Mouse (Mus musculus) forebrain, embryonic 15.5 days (tissue): ENCODE measurements around the gene Fam129c. TPM values are rescaled to one million over a fixed set of nuclear protein-coding genes. Genes with fewer than 3 reads are reported as not detected.

Experiments used
- ATAC-seq: fragments of 200-750 bp; cut with Nextera tagmentation; replicated peaks from 2 replicates; pipeline ENCODE4 v1.8.0; 2017; ENCODE audit warnings: mild to moderate bottlenecking, moderate TSS enrichment, moderate library complexity
- H3K27ac ChIP-seq: fragments of 300-500 bp; sonication (generic); replicated peaks from 2 replicates; pipeline ENCODE4 v1.5.1; 2015; ENCODE audit warnings: mild to moderate bottlenecking, inconsistent platforms
- H3K27me3 ChIP-seq: fragments of 300-500 bp; sonication (generic); 2 replicates; pipeline ENCODE4 v1.6.1; 2015; ENCODE audit warnings: inconsistent platforms
- H3K36me3 ChIP-seq: fragments of 300-500 bp; sonication (generic); 2 replicates; pipeline ENCODE4 v1.6.1; 2015; ENCODE audit warnings: mild to moderate bottlenecking, inconsistent platforms
- H3K4me1 ChIP-seq: fragments of 300-500 bp; sonication (generic); 2 replicates; pipeline ENCODE4 v1.6.1; 2015; ENCODE audit warnings: inconsistent platforms
- H3K4me2 ChIP-seq: fragments of 300-500 bp; sonication (generic); replicated peaks from 2 replicates; pipeline ENCODE4 v1.6.1; 2015; ENCODE audit warnings: mild to moderate bottlenecking, inconsistent platforms
- H3K4me3 ChIP-seq: fragments of 300-500 bp; sonication (generic); 2 replicates; pipeline ENCODE4 v1.5.1; 2015; ENCODE audit warnings: mild to moderate bottlenecking, inconsistent platforms
- H3K9ac ChIP-seq: fragments of 300-500 bp; sonication (generic); replicated peaks from 2 replicates; pipeline ENCODE4 v1.6.1; 2015; ENCODE audit warnings: mild to moderate bottlenecking, inconsistent platforms
- H3K9me3 ChIP-seq: fragments of 300-500 bp; sonication (generic); 2 replicates; pipeline ENCODE4 v1.6.1; 2016; ENCODE audit warnings: inconsistent platforms
- WGBS: fragments of 180-500 bp; shearing (Covaris S2); methylation state at CpG from one replicate; pipeline ENCODE4 v1.1.7; 2015; ENCODE audit warnings: mixed read lengths; 5-methylcytosine and 5-hydroxymethylcytosine counted together
- polyA plus RNA-seq: library from polyadenylated mRNA; unstranded; fragments of >200 nt; fragmentation: Nextera tagmentation; extraction: Ambion mirVana; gene quantifications from 2 replicates; pipeline ENCODE4 v1.2.1, GENCODE M21; 2015

The Fam129c gene
- polyA plus RNA-seq, 1 experiment from 2014 or later = 4.9 TPM

DNA sequence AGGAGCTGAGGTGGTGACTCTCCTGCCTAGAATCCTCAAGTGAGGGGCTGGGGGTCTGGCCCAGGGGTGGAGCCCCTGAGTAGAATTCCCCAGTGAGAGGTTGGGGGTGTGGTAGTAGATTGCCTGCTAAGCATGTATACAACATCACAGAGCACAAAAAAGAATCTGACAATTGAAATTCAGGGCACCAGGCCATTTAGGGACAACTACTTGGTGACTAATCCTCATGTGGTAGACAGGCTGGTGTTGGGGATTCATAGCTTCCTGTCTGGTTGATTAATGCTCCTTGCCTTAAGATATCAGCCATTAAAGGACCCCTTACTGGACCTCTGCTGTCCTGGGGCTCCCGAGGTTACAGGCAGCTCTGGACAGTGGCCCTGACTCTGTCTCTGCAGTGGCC, 18.4 kb upstream of the Fam129c start:
- WGBS = 79% methylated on average over 1 of the region's 1 CpGs
- H3K9ac ChIP-seq = no peak overlapping the region
- H3K27ac ChIP-seq = no peak overlapping the region
- peaks cover 17% of the 10 kb centered on the region for H3K4me1 ChIP-seq
- no peak overlapping the region for H3K4me2 ChIP-seq
- H3K36me3 ChIP-seq = peaks cover 15% of the 10 kb centered on the region; the same call in 1 of the 2 replicates
- no peak overlapping the region for H3K4me3 ChIP-seq
- H3K9me3 ChIP-seq = no peaks in the 10 kb centered on the region
- ATAC-seq = no peak
- H3K27me3 ChIP-seq = no peaks in the 10 kb centered on the region

DNA sequence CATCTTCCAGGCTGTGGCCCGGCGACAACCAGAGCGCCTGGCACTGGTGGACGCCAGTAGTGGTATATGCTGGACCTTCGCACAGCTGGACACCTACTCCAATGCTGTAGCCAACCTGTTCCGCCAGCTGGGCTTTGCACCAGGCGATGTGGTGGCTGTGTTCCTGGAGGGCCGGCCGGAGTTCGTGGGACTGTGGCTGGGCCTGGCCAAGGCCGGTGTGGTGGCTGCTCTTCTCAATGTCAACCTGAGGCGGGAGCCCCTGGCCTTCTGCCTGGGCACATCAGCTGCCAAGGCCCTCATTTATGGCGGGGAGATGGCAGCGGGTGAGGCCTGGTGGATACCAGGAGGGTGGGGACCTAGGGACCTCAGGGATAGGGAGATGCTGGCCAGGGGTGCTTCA, 18.0 kb upstream of the Fam129c start:
- H3K27ac ChIP-seq = 0 out of 2 replicates have a peak overlapping the region, but pooled peaks have one; percentile 27
- no peak overlapping the region for H3K4me2 ChIP-seq

DNA sequence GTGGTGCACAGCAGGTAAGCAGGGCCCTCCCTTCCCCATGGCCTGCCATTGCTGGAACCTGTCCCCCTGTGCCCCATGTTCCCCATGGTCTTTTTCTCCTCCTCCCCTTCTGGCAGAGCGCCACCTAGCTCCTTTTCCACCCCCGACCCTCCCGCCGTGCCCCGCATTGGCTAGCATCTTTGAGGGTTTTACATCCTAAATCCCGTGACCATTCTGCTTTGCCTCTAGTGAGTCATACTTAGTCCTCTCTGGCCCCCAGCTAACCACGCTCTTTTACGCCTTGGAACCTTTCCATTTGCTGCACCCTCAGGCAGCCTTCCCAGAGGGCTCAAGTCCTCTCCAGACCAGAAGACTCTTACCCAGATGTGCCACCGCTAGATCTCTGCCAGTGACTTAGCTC, 17.2 kb upstream of the Fam129c start:
- H3K27me3 ChIP-seq = no peaks in the 10 kb centered on the region
- no peaks in the 10 kb centered on the region for H3K9me3 ChIP-seq
- H3K9ac ChIP-seq = no peak overlapping the region
- no peak overlapping the region for H3K4me3 ChIP-seq
- ATAC-seq = no peak
- no peak overlapping the region for H3K27ac ChIP-seq
- peaks cover 11% of the 10 kb centered on the region for H3K4me1 ChIP-seq
- 21% methylated on average over 9 of the region's 9 CpGs for WGBS
- H3K36me3 ChIP-seq = peaks cover 27% of the 10 kb centered on the region; the same call in 1 of the 2 replicates
- no peak overlapping the region for H3K4me2 ChIP-seq

More for the DNA sequence above, 18.0 kb upstream of the Fam129c start:
- Histone ChIP-seq H3K9me3 (no peaks in the 10 kb centered on the region), H3K4me1 (peaks cover 13% of the 10 kb centered on the region), H3K9ac (no peak overlapping the region), H3K4me3 (no peak overlapping the region), H3K36me3 (peaks cover 20% of the 10 kb centered on the region; the same call in 1 of the 2 replicates), H3K27me3 (no peaks in the 10 kb centered on the region)
- no peak for ATAC-seq
- WGBS = 80% methylated on average over 14 of the region's 14 CpGs

DNA sequence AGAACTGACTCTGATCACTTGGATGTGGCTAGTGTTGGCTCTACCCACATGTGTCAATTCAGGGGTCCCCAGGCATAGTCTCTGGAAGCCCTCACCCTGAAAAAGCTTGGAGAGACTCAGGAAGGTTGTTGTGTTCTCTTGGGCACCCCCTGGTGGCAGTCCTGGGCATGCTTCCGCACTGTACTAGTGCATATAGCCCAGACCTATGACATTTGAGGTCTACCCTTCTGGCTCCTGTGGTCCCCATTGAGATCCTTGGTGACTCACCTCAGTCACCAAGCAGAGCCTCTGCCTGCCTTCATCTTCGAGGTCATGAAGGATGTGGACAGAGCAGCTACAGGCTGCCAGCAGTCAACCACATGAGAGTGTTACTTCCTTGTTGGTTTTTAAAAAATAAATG, 10.6 kb upstream of the Fam129c start:
- no peaks in the 10 kb centered on the region for H3K27me3 ChIP-seq
- 83% methylated on average over 2 of the region's 2 CpGs for WGBS
- no peak overlapping the region for H3K4me2 ChIP-seq
- H3K4me1 ChIP-seq = peaks cover 10% of the 10 kb centered on the region
- ATAC-seq = no peak; the same call in 1 of the 2 replicates
- H3K27ac ChIP-seq = no peak overlapping the region
- H3K36me3 ChIP-seq = peaks cover 32% of the 10 kb centered on the region; the same call in 1 of the 2 replicates
- H3K9ac ChIP-seq = no peak overlapping the region
- no peak overlapping the region for H3K4me3 ChIP-seq
- H3K9me3 ChIP-seq = no peaks in the 10 kb centered on the region

DNA sequence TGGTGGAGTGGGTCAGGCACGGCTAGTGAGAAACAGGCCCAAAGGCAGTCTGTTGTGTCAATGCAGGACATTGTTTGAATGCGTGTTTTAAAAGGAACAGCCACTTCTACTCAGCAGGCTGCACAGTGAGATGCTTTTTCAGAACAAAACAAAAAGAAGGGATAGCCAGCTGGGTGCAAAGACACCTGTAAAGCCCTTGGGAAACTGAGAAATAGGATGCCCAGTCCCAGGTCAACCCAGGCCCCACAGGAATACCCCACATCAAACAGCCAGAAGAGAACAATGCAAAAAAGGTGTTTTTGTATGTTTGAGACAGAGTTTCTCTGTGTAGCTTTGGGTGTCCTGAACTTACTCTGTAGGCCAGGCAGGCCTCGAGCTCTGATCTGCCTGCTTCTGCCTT, 8.7 kb upstream of the Fam129c start:
- WGBS = 73% methylated on average over 3 of the region's 3 CpGs
- no peak for ATAC-seq
- Histone ChIP-seq H3K9me3 (no peaks in the 10 kb centered on the region), H3K27ac (no peak overlapping the region), H3K36me3 (peaks cover 31% of the 10 kb centered on the region; the same call in 1 of the 2 replicates), H3K4me2 (no peak overlapping the region), H3K9ac (no peak overlapping the region), H3K4me1 (peaks cover 23% of the 10 kb centered on the region), H3K27me3 (no peaks in the 10 kb centered on the region), H3K4me3 (no peak overlapping the region)

DNA sequence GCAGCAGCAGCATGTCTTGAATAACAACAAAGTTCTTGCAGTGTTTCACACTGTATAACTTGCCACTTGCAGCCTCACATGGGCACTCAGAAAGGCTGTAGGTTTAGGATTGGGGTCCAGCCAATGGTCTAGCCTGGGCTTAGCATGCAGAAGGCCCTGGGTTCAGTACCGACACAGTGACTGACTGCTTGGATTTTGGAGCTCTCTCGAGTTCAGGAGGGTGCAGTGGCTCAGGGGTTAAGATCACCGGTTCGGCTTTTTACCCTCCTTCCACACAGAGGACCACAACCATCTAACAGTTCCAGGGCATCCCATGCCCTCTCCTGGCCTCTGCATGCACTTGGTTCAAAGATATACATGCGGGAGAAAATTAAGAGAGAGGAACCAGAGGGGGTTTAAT, 6.4 kb upstream of the Fam129c start:
- no peak for ATAC-seq
- H3K9me3 ChIP-seq = no peaks in the 10 kb centered on the region
- WGBS = 34% methylated on average over 5 of the region's 5 CpGs

DNA sequence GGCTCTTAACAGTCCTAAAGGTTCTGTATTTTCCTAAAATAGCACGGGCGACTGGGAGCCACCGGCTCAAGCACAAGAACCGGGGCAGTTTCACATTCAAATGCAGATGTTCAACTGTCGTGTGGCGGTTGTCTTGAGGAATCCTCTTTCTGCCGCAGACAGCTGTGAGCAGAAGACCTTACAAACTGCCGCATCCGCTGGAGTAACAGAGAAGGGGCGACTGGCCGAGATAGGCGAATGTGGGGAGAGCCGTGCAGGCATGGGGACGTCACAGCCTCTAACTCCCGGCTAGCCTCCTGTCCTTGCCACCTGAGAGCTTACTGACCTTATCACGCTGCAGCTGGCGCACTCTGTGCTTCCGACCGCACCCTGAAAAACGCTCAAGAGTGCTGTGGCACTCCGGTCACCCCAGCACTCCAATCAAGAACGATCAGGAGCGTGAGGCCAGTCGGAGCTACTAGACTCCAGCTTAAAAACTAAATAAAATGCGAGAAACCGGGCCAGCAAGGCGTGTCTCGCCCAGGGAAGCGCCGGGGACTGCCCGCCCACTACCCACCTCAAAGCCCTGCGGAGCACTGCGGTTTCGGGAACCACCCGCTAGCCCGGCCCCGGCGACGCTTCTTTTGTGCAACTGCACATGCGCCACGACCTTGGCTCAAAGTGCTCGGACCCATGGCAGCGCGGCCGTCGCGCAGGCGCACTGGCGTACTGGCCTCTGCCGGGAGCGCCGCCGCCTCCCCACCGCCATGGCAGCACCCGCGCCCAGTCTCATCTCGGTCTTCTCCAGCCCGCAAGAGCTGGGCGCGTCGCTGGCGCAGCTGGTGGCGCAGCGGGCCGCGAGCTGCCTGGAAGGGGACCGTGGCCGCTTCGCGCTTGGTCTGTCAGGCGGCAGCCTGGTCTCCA, 5.7 kb upstream of the Fam129c start, which contains the start of gene Pgls:
Gene Pgls, plus strand, starts transcription at position 706 of the 903 bp plus-strand sequence.
- H3K27ac ChIP-seq = peak within 1 kb of the TSS; percentile 97
- peaks cover 29% of the 10 kb centered on the region for H3K4me1 ChIP-seq
- H3K9ac ChIP-seq = peak within 1 kb of the TSS; percentile 96
- peaks cover 6% of the 10 kb centered on the region; the same call in 1 of the 2 replicates for H3K36me3 ChIP-seq
- H3K27me3 ChIP-seq = no peaks in the 10 kb centered on the region
- under 1% methylated on average over 70 of the region's 71 CpGs for WGBS
- no peaks in the 10 kb centered on the region for H3K9me3 ChIP-seq
- ATAC-seq = peak; percentile 88
- peak within 1 kb of the TSS; percentile 87 for H3K4me3 ChIP-seq
- peak within 1 kb of the TSS; percentile 89 for H3K4me2 ChIP-seq

More for the DNA sequence above, 6.4 kb upstream of the Fam129c start:
- Histone ChIP-seq H3K4me3 (peak overlapping the region; percentile 87), H3K27ac (peak overlapping the region; percentile 97; the same call in 1 of the 2 replicates), H3K4me1 (peaks cover 28% of the 10 kb centered on the region), H3K27me3 (no peaks in the 10 kb centered on the region), H3K4me2 (peak overlapping the region; percentile 89), H3K9ac (peak overlapping the region; percentile 96), H3K36me3 (peaks cover 11% of the 10 kb centered on the region; the same call in 1 of the 2 replicates)

DNA sequence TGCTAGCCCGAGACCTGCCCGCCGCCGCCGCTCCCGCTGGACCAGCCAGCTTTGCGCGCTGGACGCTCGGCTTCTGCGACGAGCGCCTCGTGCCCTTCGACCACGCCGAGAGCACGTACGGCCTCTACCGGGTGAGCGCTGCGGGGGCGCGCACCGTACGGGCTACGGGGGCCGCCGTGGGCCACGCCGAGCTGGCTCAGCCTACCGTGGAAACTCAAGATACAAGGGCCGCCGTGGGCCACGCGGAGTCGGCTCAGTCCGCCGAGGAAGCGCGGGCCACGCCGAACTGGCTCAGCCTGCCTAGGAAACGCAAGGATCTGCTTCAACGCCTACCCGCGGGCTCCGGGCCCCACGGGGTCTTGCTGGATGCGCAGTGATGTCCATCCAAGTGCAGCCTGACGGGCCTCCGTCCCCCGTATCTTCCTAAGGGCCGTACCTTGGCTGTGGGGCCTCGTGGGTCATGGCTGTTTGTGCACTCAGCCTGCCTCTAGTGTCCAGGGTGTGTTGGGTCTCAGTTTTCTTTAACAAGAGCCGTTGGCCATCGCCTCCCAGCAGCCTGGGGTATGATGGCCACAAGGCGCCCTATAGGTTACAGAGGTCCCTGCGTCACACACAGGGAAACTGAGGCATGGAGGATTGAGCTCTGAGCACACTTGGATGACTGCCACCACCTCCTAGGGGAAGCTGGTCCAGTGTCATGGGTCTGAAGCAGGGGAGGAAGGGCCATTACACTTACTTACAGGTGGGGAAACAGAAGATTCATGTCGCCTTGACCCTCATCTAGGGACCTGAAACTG, 4.9 kb upstream of the Fam129c start:
- peak overlapping the region; percentile 97 for H3K27ac ChIP-seq
- no peaks in the 10 kb centered on the region for H3K9me3 ChIP-seq
- H3K4me1 ChIP-seq = peaks cover 29% of the 10 kb centered on the region
- H3K4me3 ChIP-seq = peak overlapping the region; percentile 87
- WGBS = 5% methylated on average over 60 of the region's 60 CpGs
- peak overlapping the region; percentile 89 for H3K4me2 ChIP-seq
- no peaks in the 10 kb centered on the region for H3K36me3 ChIP-seq
- peak overlapping the region; percentile 96 for H3K9ac ChIP-seq
- H3K27me3 ChIP-seq = no peaks in the 10 kb centered on the region
- peak; percentile 68 for ATAC-seq

DNA sequence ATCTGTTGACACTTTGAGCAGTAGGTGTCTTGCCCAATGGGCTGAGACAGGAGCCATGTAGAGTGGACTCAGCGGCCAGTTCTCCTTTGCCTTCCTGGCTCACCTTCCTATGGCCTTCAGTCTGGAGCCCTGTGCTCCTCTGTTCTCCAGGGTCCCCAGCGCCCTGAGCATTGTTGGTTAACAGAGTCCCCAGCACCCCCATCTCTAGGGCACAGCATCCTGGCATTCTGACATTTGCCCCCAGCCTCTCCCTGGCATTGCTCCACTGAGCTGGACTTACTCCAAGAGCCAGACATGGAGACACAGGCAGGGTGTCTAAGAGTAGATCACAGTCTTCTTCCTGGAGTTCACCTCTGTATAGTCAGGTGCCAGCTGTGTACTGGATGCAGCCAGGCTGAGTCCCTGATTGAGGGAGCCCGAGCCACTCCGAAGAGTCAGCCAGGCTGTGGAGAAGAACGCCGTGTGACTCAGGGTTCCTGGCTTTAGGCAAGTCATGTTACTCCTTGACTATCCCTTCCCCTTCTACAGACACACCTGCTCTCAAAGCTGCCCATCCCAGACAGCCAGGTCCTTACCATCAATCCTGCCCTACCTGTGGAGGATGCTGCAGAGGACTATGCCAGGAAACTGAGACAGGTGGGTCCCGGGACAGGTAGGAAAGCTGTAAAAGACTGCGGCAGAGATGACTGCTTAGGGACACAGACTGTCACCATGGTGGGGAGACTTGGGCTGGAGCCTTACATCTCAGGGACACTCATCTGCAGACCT, 3.7 kb upstream of the Fam129c start:
- Histone ChIP-seq H3K27ac (no peak overlapping the region), H3K36me3 (no peaks in the 10 kb centered on the region), H3K27me3 (no peaks in the 10 kb centered on the region), H3K9ac (no peak overlapping the region), H3K4me2 (no peak overlapping the region), H3K4me3 (no peak overlapping the region), H3K9me3 (no peaks in the 10 kb centered on the region), H3K4me1 (peaks cover 29% of the 10 kb centered on the region)
- WGBS = 94% methylated on average over 8 of the region's 8 CpGs
- no peak for ATAC-seq

DNA sequence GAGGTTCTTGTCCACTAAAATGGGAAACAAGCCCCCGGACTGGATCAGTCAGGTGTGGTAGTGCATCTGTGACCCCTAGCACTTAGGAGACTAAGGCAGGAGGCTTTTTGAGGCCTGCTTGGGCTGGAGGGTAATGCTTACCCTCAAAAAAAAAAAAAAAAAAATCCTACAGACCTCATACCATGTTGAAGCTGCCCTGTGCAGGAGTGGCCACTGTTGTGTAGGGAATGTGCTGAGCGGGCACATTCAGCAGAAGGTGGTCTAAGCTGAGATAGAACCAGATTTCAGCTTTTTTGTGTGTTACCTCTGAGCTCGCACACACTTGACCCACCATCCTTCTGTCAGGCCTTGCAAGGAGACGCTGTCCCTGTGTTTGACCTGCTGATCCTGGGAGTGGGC, 3.1 kb upstream of the Fam129c start:
- Histone ChIP-seq H3K9me3 (no peaks in the 10 kb centered on the region), H3K4me2 (no peak overlapping the region), H3K4me3 (no peak overlapping the region), H3K36me3 (no peaks in the 10 kb centered on the region), H3K27me3 (no peaks in the 10 kb centered on the region), H3K4me1 (peaks cover 29% of the 10 kb centered on the region), H3K9ac (no peak overlapping the region), H3K27ac (no peak overlapping the region)
- WGBS = 94% methylated on average over 4 of the region's 4 CpGs
- ATAC-seq = no peak

DNA sequence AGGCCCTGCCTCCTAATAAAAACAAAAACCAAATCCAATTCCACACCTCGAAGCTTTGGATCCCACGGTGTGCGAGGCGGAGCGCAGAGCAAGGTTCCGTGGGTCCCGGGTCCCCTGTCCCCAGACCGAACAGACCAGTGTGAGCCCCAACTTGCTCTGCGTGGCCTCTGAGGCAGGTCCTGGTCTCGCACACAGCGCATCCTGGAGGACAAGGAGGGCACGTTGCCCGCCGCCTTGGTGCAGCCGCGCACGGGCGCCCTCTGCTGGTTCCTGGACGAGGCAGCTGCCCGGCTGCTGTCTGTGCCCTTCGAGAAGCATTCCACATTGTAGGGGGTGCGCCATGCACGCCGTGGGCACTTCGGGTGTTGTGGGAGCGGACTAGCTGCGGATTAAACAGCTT, 1.6 kb upstream of the Fam129c start:
- no peaks in the 10 kb centered on the region for H3K9me3 ChIP-seq
- peak overlapping the region; percentile 15 for H3K4me3 ChIP-seq
- 6% methylated on average over 27 of the region's 27 CpGs for WGBS
- peaks cover 6% of the 10 kb centered on the region; the same call in 1 of the 2 replicates for H3K27me3 ChIP-seq
- H3K9ac ChIP-seq = 0 out of 2 replicates have a peak overlapping the region, but pooled peaks have one; percentile 22
- peak; percentile 26 for ATAC-seq
- no peaks in the 10 kb centered on the region for H3K36me3 ChIP-seq
- peaks cover 27% of the 10 kb centered on the region for H3K4me1 ChIP-seq
- H3K4me2 ChIP-seq = peak overlapping the region; percentile 31
- H3K27ac ChIP-seq = no peak overlapping the region
